Mouse (Mus musculus) hematopoietic multipotent progenitor cell, adult 10-12 weeks (in vitro differentiated cells): Measurements from ENCODE around the gene Tmem131. TPM values are rescaled to one million over a fixed set of nuclear protein-coding genes. Genes with fewer than 3 reads are reported as not detected.

Source experiments
- polyA plus RNA-seq: library from polyadenylated mRNA; stranded (reverse); fragments of >175 nt; gene quantifications from 2 replicates; pipeline ENCODE4 v1.2.3, GENCODE M21; 2012; ENCODE audit warnings: low replicate concordance

Tmem131 gene
- polyA plus RNA-seq: 51.4 and 99.6 TPM in 2 replicates

GRCm38 (mm10) chr1:36943653-36944052 is at the start of gene Tmem131:
TSS of gene Tmem131 (minus strand) at chr1:36943666.

GRCm38 (mm10) chr1:36761568-36761967 is 181.9 kb downstream of the Tmem131 start, which contains the start of gene Zap70:
TSS of gene Zap70 (plus strand) at chr1:36761798.

Other genes with a start within 250 kb of the Tmem131 start
- gene 4933424G06Rik, start 233.5 kb downstream of the Tmem131 start, polyA plus RNA-seq: not detected in 2 replicates
- 51.5 and 54.1 TPM in 2 replicates for gene Actr1b, start 229.2 kb downstream of the Tmem131 start, polyA plus RNA-seq
- gene Zap70, start 181.9 kb downstream of the Tmem131 start, polyA plus RNA-seq: 54.9 and 106 TPM in 2 replicates
- 2.4 TPM in 1 of 2 replicates, not detected in the other for gene Vwa3b, start 82.9 kb upstream of the Tmem131 start, polyA plus RNA-seq